Mouse (Mus musculus) stomach, embryonic 15.5 days (tissue): ENCODE measurements around the gene Sync. TPM values are rescaled to one million over a fixed set of nuclear protein-coding genes. Genes with fewer than 3 reads are reported as not detected.
A peak's percentile ranks its signal among the peaks of the same experiment; 100 is the strongest.

Experiments
- ATAC-seq: fragments of 200-750 bp; cut with Nextera tagmentation; 2 replicates; pipeline ENCODE4 v1.8.0; 2017; ENCODE audit warnings: low read depth, moderate number of reproducible peaks, moderate TSS enrichment; ENCODE audit not compliant: insufficient read depth, low FRiP score
- H3K27ac ChIP-seq: fragments of 300-500 bp; sonication (generic); 2 replicates; pipeline ENCODE4 v1.5.1; 2015; ENCODE audit warnings: mild to moderate bottlenecking, inconsistent platforms
- H3K27me3 ChIP-seq: fragments of 300-500 bp; sonication (generic); replicated peaks from 2 replicates; pipeline ENCODE4 v1.6.1; 2015; ENCODE audit warnings: inconsistent platforms
- H3K36me3 ChIP-seq: fragments of 300-500 bp; sonication (generic); 2 replicates; pipeline ENCODE4 v1.6.1; 2015; ENCODE audit warnings: inconsistent platforms
- H3K4me1 ChIP-seq: fragments of 300-500 bp; sonication (generic); 2 replicates; pipeline ENCODE4 v1.6.1; 2015; ENCODE audit warnings: inconsistent platforms
- H3K4me2 ChIP-seq: fragments of 300-500 bp; sonication (generic); 2 replicates; pipeline ENCODE4 v1.6.1; 2015; ENCODE audit warnings: mild to moderate bottlenecking, inconsistent platforms
- H3K4me3 ChIP-seq: fragments of 300-500 bp; sonication (generic); replicated peaks from 2 replicates; pipeline ENCODE4 v1.5.1; 2015; ENCODE audit warnings: inconsistent platforms
- H3K9ac ChIP-seq: fragments of 300-500 bp; sonication (generic); 2 replicates; pipeline ENCODE4 v1.6.1; 2015; ENCODE audit warnings: inconsistent platforms
- H3K9me3 ChIP-seq: fragments of 300-500 bp; sonication (generic); 2 replicates; pipeline ENCODE4 v1.6.1; 2016; ENCODE audit warnings: inconsistent platforms
- WGBS: fragments of 180-500 bp; shearing (Covaris S2); methylation state at CpG from one replicate; pipeline ENCODE4 v1.1.7; 2015; 5-methylcytosine and 5-hydroxymethylcytosine counted together
- polyA plus RNA-seq: library from polyadenylated mRNA; unstranded; fragments of >200 nt; fragmentation: Nextera tagmentation; extraction: Ambion mirVana; gene quantifications from 2 replicates; pipeline ENCODE4 v1.2.1, GENCODE M21; 2015

Sync gene
- polyA plus RNA-seq, 1 experiment from 2014 or later = 2.0 TPM

GRCm38 (mm10) chr4:129289671-129290070, 2.3 kb downstream of the Sync start:
- H3K4me1 ChIP-seq = peaks cover 21% of the 10 kb centered on the region
- H3K36me3 ChIP-seq = no peaks in the 10 kb centered on the region
- H3K4me2 ChIP-seq = no peak overlapping the region
- H3K27me3 ChIP-seq = 0 out of 2 replicates have a peak, but pooled peaks cover 7% of the 10 kb centered on the region
- no peak for ATAC-seq
- no peaks in the 10 kb centered on the region for H3K9me3 ChIP-seq
- no peak overlapping the region for H3K9ac ChIP-seq
- no peak overlapping the region for H3K4me3 ChIP-seq
- no peak overlapping the region for H3K27ac ChIP-seq
- WGBS = 86% methylated on average over 8 of the region's 8 CpGs

- no peak for ATAC-seq
- Histone ChIP-seq H3K4me3 (no peak overlapping the region), H3K9me3 (no peaks in the 10 kb centered on the region), H3K27me3 (no peaks in the 10 kb centered on the region), H3K36me3 (no peaks in the 10 kb centered on the region), H3K9ac (no peak overlapping the region), H3K4me2 (no peak overlapping the region), H3K4me1 (no peaks in the 10 kb centered on the region), H3K27ac (no peak overlapping the region)
- WGBS = 54% methylated on average over 7 of the region's 7 CpGs
Observed at GRCm38 (mm10) chr4:129292831-129293230, 5.4 kb downstream of the Sync start.

GRCm38 (mm10) chr4:129293702-129294101, 6.3 kb downstream of the Sync start:
- Histone ChIP-seq H3K27me3 (no peaks in the 10 kb centered on the region), H3K4me1 (no peaks in the 10 kb centered on the region), H3K4me2 (0 out of 2 replicates have a peak overlapping the region, but pooled peaks have one; percentile 8), H3K27ac (no peak overlapping the region), H3K9ac (no peak overlapping the region), H3K36me3 (no peaks in the 10 kb centered on the region), H3K4me3 (no peak overlapping the region), H3K9me3 (no peaks in the 10 kb centered on the region)
- 33% methylated on average over 16 of the region's 16 CpGs for WGBS
- no peak for ATAC-seq

GRCm38 (mm10) chr4:129295188-129295587, 7.8 kb downstream of the Sync start:
- Histone ChIP-seq H3K36me3 (no peaks in the 10 kb centered on the region), H3K4me2 (no peak overlapping the region), H3K4me3 (no peak overlapping the region), H3K4me1 (peaks cover 4% of the 10 kb centered on the region; the same call in 1 of the 2 replicates), H3K9me3 (no peaks in the 10 kb centered on the region), H3K27ac (no peak overlapping the region), H3K27me3 (no peaks in the 10 kb centered on the region), H3K9ac (no peak overlapping the region)
- no peak for ATAC-seq
- WGBS = 27% methylated on average over 2 of the region's 2 CpGs

GRCm38 (mm10) chr4:129296066-129296465, 8.6 kb downstream of the Sync start:
- Histone ChIP-seq H3K36me3 (no peaks in the 10 kb centered on the region), H3K27me3 (no peaks in the 10 kb centered on the region), H3K4me3 (no peak overlapping the region), H3K4me1 (peaks cover 4% of the 10 kb centered on the region; the same call in 1 of the 2 replicates), H3K4me2 (no peak overlapping the region), H3K9me3 (no peaks in the 10 kb centered on the region), H3K9ac (no peak overlapping the region), H3K27ac (no peak overlapping the region)
- no peak for ATAC-seq
- 70% methylated on average over 7 of the region's 7 CpGs for WGBS

- no peak overlapping the region for H3K4me3 ChIP-seq
- ATAC-seq = no peak
- no peaks in the 10 kb centered on the region for H3K36me3 ChIP-seq
- H3K9me3 ChIP-seq = no peaks in the 10 kb centered on the region
- H3K4me2 ChIP-seq = no peak overlapping the region
- H3K27ac ChIP-seq = peak overlapping the region; percentile 70; the same call in 1 of the 2 replicates
- H3K27me3 ChIP-seq = no peaks in the 10 kb centered on the region
- H3K9ac ChIP-seq = no peak overlapping the region
- 52% methylated on average over 4 of the region's 4 CpGs for WGBS
- H3K4me1 ChIP-seq = peaks cover 4% of the 10 kb centered on the region; the same call in 1 of the 2 replicates
Observed at GRCm38 (mm10) chr4:129297724-129298123, 10.3 kb downstream of the Sync start.

DNA sequence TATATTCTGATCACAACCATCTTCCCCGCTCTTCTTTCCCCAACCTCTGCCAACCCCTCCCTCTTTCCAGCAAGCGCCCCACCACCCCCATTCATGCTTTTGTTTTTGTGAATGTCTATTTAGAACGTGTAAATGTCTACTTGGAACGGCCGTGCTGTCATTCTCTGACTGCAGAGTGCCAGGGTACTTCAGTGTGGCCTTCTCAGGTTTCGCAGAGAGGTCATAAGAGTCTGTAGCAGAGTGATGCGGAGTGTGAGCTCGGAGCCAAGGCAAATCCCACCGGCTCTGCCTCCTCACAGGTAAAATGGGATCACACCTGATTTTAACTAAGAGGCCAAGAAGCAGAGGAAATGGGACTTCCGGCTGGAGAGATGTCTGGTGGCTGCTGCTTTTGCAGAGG, 11.7 kb downstream of the Sync start:
- 0 out of 2 replicates have a peak overlapping the region, but pooled peaks have one; percentile 70 for H3K27ac ChIP-seq
- H3K4me2 ChIP-seq = no peak overlapping the region
- H3K4me3 ChIP-seq = no peak overlapping the region
- H3K27me3 ChIP-seq = no peaks in the 10 kb centered on the region
- no peaks in the 10 kb centered on the region for H3K36me3 ChIP-seq
- H3K9ac ChIP-seq = no peak overlapping the region
- no peak for ATAC-seq
- H3K4me1 ChIP-seq = peaks cover 4% of the 10 kb centered on the region; the same call in 1 of the 2 replicates
- H3K9me3 ChIP-seq = no peaks in the 10 kb centered on the region
- WGBS = 51% methylated on average over 10 of the region's 10 CpGs

GRCm38 (mm10) chr4:129303401-129303800, 16.0 kb downstream of the Sync start:
- ATAC-seq = no peak
- Histone ChIP-seq H3K36me3 (peaks cover 20% of the 10 kb centered on the region; the same call in 1 of the 2 replicates), H3K4me2 (no peak overlapping the region), H3K27ac (no peak overlapping the region), H3K9me3 (no peaks in the 10 kb centered on the region), H3K4me1 (peaks cover 4% of the 10 kb centered on the region; the same call in 1 of the 2 replicates), H3K27me3 (no peaks in the 10 kb centered on the region), H3K4me3 (no peak overlapping the region), H3K9ac (no peak overlapping the region)
- 76% methylated on average over 5 of the region's 5 CpGs for WGBS

- Histone ChIP-seq H3K27ac (no peak overlapping the region), H3K36me3 (peaks cover 22% of the 10 kb centered on the region; the same call in 1 of the 2 replicates), H3K4me3 (no peak overlapping the region), H3K27me3 (no peaks in the 10 kb centered on the region), H3K9ac (no peak overlapping the region), H3K4me2 (no peak overlapping the region), H3K4me1 (peaks cover 4% of the 10 kb centered on the region; the same call in 1 of the 2 replicates), H3K9me3 (no peaks in the 10 kb centered on the region)
- 80% methylated on average over 9 of the region's 9 CpGs for WGBS
- no peak for ATAC-seq
Observed at GRCm38 (mm10) chr4:129303816-129304215, 16.4 kb downstream of the Sync start.

DNA sequence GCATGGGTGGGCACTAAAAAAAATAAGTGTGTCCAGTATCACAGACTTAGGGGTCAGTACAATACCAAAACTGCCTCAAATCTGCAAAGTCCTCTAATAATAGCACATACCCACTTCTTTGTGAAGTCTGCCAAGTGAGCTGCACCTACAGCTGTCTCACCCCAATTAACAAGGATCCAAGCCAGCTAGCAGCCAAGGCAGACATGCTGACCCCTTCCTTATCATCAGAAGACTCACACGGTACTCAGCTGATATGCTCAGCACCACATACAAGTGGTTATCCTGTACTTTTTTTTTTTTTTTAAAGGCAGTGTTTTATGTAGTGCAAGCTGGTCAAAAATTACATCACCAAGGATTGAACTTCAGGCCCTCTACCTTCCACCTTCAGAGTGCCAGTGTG, 16.9 kb downstream of the Sync start:
- Histone ChIP-seq H3K4me1 (peaks cover 3% of the 10 kb centered on the region; the same call in 1 of the 2 replicates), H3K9me3 (no peaks in the 10 kb centered on the region), H3K27me3 (no peaks in the 10 kb centered on the region), H3K9ac (no peak overlapping the region), H3K4me3 (no peak overlapping the region), H3K27ac (no peak overlapping the region), H3K36me3 (peaks cover 26% of the 10 kb centered on the region; the same call in 1 of the 2 replicates), H3K4me2 (no peak overlapping the region)
- WGBS = 54% methylated on average over 1 of the region's 1 CpGs
- no peak for ATAC-seq

DNA sequence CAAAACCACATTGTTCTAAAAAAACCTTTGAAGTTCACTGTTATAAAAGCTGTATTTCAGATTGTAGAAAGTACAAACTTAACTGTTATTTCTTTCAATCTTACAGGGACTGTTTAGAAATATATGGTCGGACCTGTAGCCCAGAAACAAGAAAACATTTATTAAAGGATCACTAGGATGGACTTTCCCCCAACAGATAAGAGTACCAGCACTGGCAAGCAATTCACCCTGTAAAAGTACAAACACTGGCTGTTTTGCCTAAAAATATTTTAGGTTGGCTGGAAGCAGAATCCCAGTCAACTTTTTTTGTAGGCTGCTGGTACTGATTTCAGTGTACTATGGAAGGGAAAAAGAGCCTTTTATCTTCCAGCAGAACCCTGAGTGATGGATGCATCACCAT, 20.5 kb downstream of the Sync start:
- Histone ChIP-seq H3K36me3 (peaks cover 45% of the 10 kb centered on the region), H3K9me3 (no peaks in the 10 kb centered on the region), H3K4me3 (no peak overlapping the region), H3K9ac (no peak overlapping the region), H3K4me2 (no peak overlapping the region), H3K27me3 (no peaks in the 10 kb centered on the region), H3K4me1 (no peaks in the 10 kb centered on the region), H3K27ac (no peak overlapping the region)
- no peak for ATAC-seq
- 93% methylated on average over 1 of the region's 1 CpGs for WGBS

GRCm38 (mm10) chr4:129313886-129314285, 26.5 kb downstream of the Sync start:
- Histone ChIP-seq H3K9ac (no peak overlapping the region), H3K27me3 (no peaks in the 10 kb centered on the region), H3K27ac (no peak overlapping the region), H3K36me3 (peaks cover 53% of the 10 kb centered on the region), H3K4me2 (no peak overlapping the region), H3K9me3 (no peaks in the 10 kb centered on the region), H3K4me1 (no peaks in the 10 kb centered on the region), H3K4me3 (no peak overlapping the region)
- WGBS = 48% methylated on average over 3 of the region's 3 CpGs
- ATAC-seq = no peak

DNA sequence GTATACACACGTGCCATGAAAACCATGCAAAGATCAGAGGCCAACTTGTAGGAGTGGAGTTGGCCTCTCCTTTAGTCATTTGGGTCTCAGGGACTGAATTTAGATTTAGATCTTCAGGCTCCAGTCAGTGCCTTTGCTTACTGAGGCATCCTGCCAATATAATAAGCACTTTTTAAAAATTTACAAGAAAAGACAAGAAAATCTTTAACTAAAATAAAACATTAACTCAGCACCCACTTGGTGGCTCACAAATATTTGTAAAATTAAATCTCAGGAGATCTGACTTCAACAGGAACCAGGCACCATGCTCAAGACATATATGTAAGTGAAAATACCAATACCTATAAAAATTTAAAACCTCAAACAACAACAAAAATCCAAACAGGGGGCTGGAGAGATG, 33.5 kb downstream of the Sync start:
- H3K9ac ChIP-seq = no peak overlapping the region
- peaks cover 38% of the 10 kb centered on the region for H3K36me3 ChIP-seq
- H3K27me3 ChIP-seq = no peaks in the 10 kb centered on the region
- H3K27ac ChIP-seq = no peak overlapping the region
- no peak for ATAC-seq
- no peak overlapping the region for H3K4me2 ChIP-seq
- 80% methylated on average over 1 of the region's 1 CpGs for WGBS
- no peaks in the 10 kb centered on the region for H3K9me3 ChIP-seq
- H3K4me1 ChIP-seq = no peaks in the 10 kb centered on the region; the same call in 1 of the 2 replicates
- no peak overlapping the region for H3K4me3 ChIP-seq
